Mouse (Mus musculus) limb, embryonic 15.5 days (tissue): ENCODE measurements around the gene Rap2c. TPM values are rescaled to one million over a fixed set of nuclear protein-coding genes. Genes with fewer than 3 reads are reported as not detected.

ENCODE experiments used
- ATAC-seq: fragments of 200-750 bp; cut with Nextera tagmentation; 2 replicates; pipeline ENCODE4 v1.8.0; 2017; ENCODE audit warnings: low read depth, moderate TSS enrichment; ENCODE audit not compliant: insufficient number of reproducible peaks, low FRiP score, low TSS enrichment
- H3K27ac ChIP-seq: fragments of 300-500 bp; sonication (generic); 2 replicates; pipeline ENCODE4 v1.5.1; 2015; ENCODE audit warnings: moderate library complexity, mild to moderate bottlenecking, inconsistent platforms
- H3K27me3 ChIP-seq: fragments of 300-500 bp; sonication (generic); 2 replicates; pipeline ENCODE4 v1.6.1; 2015; ENCODE audit warnings: inconsistent platforms
- H3K36me3 ChIP-seq: fragments of 300-500 bp; sonication (generic); 2 replicates; pipeline ENCODE4 v1.6.1; 2015; ENCODE audit warnings: inconsistent platforms
- H3K4me1 ChIP-seq: fragments of 300-500 bp; sonication (generic); 2 replicates; pipeline ENCODE4 v1.6.1; 2015; ENCODE audit warnings: inconsistent platforms
- H3K4me2 ChIP-seq: fragments of 300-500 bp; sonication (generic); 2 replicates; pipeline ENCODE4 v1.6.1; 2015; ENCODE audit warnings: mild to moderate bottlenecking, inconsistent platforms
- H3K4me3 ChIP-seq: fragments of 300-500 bp; sonication (generic); 2 replicates; pipeline ENCODE4 v1.5.1; 2015; ENCODE audit warnings: mild to moderate bottlenecking, inconsistent platforms
- H3K9ac ChIP-seq: fragments of 300-500 bp; sonication (generic); 2 replicates; pipeline ENCODE4 v1.6.1; 2015; ENCODE audit warnings: inconsistent platforms
- H3K9me3 ChIP-seq: fragments of 300-500 bp; sonication (generic); 2 replicates; pipeline ENCODE4 v1.6.1; 2016; ENCODE audit warnings: inconsistent platforms
- WGBS: fragments of 180-500 bp; shearing (Covaris S2); methylation state at CpG from one replicate; pipeline ENCODE4 v1.1.7; 2015; 5-methylcytosine and 5-hydroxymethylcytosine counted together
- polyA plus RNA-seq: library from polyadenylated mRNA; unstranded; fragments of >200 nt; fragmentation: Nextera tagmentation; extraction: Ambion mirVana; gene quantifications from 2 replicates; pipeline ENCODE4 v1.2.1, GENCODE M21; 2015

Gene Rap2c
- polyA plus RNA-seq, 1 experiment from 2014 or later, result 29.2 TPM

DNA sequence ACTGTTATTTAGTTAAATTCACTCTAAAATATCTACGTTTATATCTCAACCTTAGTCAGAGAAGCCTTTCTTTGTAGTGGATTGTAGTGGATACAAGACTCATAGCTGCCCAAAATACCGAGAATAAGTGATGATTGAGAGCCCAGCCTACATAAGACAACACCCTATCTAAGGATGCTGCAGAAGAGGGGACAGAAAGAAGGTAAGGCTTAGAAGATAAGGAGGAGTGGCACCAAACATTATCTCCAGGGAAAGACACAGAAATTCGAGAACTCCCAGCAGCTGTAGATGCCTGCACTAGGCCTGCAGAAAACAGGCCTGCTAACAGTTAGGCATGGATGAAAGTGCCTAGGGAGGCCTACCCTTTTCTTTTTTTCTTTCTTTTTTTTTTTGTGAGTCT is 52.7 kb downstream of the Rap2c start:
- Histone ChIP-seq H3K4me2 (no peak overlapping the region), H3K9me3 (no peaks in the 10 kb centered on the region), H3K4me1 (no peaks in the 10 kb centered on the region), H3K9ac (no peak overlapping the region), H3K36me3 (no peaks in the 10 kb centered on the region), H3K4me3 (no peak overlapping the region), H3K27me3 (no peaks in the 10 kb centered on the region; the same call in 1 of the 2 replicates), H3K27ac (no peak overlapping the region)
- no peak for ATAC-seq
- 74% methylated on average over 3 of the region's 3 CpGs for WGBS

DNA sequence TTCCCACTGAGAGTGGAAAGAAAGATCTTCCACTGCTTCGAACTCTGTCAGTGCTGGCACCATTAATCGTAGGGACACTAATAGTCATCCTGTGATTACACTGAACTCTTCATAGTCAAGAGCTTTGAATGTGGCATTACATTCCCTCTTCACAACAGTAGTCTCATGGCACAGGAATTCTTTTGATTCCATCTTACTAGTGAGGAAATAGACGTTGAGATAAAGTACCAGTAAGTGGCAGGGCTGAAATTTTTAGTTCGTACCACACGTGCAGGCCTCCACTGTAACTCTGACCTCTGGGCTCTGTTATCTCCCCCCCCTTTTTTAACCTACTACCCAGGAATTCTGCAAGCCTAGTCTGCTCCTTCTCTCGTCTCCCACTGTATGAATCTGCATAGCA is 54.9 kb downstream of the Rap2c start:
- Histone ChIP-seq H3K4me1 (no peaks in the 10 kb centered on the region), H3K4me2 (no peak overlapping the region), H3K9ac (no peak overlapping the region), H3K4me3 (no peak overlapping the region), H3K9me3 (no peaks in the 10 kb centered on the region), H3K36me3 (no peaks in the 10 kb centered on the region), H3K27ac (no peak overlapping the region), H3K27me3 (no peaks in the 10 kb centered on the region; the same call in 1 of the 2 replicates)
- 61% methylated on average over 6 of the region's 6 CpGs for WGBS
- no peak for ATAC-seq

Other genes starting within 250 kb of the Rap2c start
- gene Stk26, start 177.0 kb downstream of the Rap2c start, polyA plus RNA-seq, result 15.2 and 16.2 TPM in 2 replicates
- gene Frmd7, start 75.3 kb downstream of the Rap2c start, polyA plus RNA-seq, result 0.12 TPM in 1 of 2 replicates, not detected in the other
- gene Mbnl3, start 188.5 kb upstream of the Rap2c start, polyA plus RNA-seq, result 12.3 and 14.0 TPM in 2 replicates